Mouse (Mus musculus): ENCODE data around the gene Pcdh7. TPM values are rescaled to one million over a fixed set of nuclear protein-coding genes. Genes with fewer than 3 reads are reported as not detected.

Pcdh7 gene
- polyA plus RNA-seq, 1 experiment from 2014 or later = 28.9 TPM

- Histone ChIP-seq H3K27me3 (replicated peaks; ENCODE audit: control insufficient read depth, insufficient read depth, low read length) (no peaks in the 10 kb centered on the region), H3K36me3 (ENCODE audit: control insufficient read depth, insufficient read depth, low read length) (no peaks in the 10 kb centered on the region), H3K9ac (ENCODE audit: low read depth, low read length) (no peak overlapping the region), H3K27ac (ENCODE audit: low read depth, low read length) (no peak overlapping the region), H3K4me1 (ENCODE audit: control insufficient read depth, insufficient read depth, low read depth, low read length) (no peaks in the 10 kb centered on the region; the same call in 1 of the 2 replicates), H3K4me2 (ENCODE audit: low read length) (no peak overlapping the region), H3K4me3 (ENCODE audit: low read length) (no peak overlapping the region), H3K9me3 (ENCODE audit: control insufficient read depth, low read length) (no peaks in the 10 kb centered on the region)
- no peak for ATAC-seq
- 31% methylated on average over 6 of the region's 6 CpGs for WGBS
Measured at GRCm38 (mm10) chr5:57742924-57743323, 25.2 kb downstream of the Pcdh7 start.

GRCm38 (mm10) chr5:57743956-57744661, 26.3 kb downstream of the Pcdh7 start:
- Histone ChIP-seq H3K4me3 (ENCODE audit: low read length) (no peak overlapping the region), H3K4me1 (ENCODE audit: control insufficient read depth, insufficient read depth, low read depth, low read length) (no peaks in the 10 kb centered on the region; the same call in 1 of the 2 replicates), H3K4me2 (ENCODE audit: low read length) (no peak overlapping the region), H3K36me3 (ENCODE audit: control insufficient read depth, insufficient read depth, low read length) (no peaks in the 10 kb centered on the region), H3K9me3 (ENCODE audit: control insufficient read depth, low read length) (no peaks in the 10 kb centered on the region), H3K9ac (ENCODE audit: low read depth, low read length) (no peak overlapping the region), H3K27me3 (replicated peaks; ENCODE audit: control insufficient read depth, insufficient read depth, low read length) (no peaks in the 10 kb centered on the region), H3K27ac (ENCODE audit: low read depth, low read length) (no peak overlapping the region)
- ATAC-seq = no peak
- WGBS = 74% methylated on average over 2 of the region's 2 CpGs

GRCm38 (mm10) chr5:57745879-57746278, 28.1 kb downstream of the Pcdh7 start:
- ATAC-seq = no peak
- no peaks in the 10 kb centered on the region; the same call in 1 of the 2 replicates for H3K4me1 ChIP-seq (ENCODE audit: control insufficient read depth, insufficient read depth, low read depth, low read length)
- H3K27ac ChIP-seq (ENCODE audit: low read depth, low read length) = no peak overlapping the region
- 69% methylated on average over 1 of the region's 1 CpGs for WGBS
- no peaks in the 10 kb centered on the region for H3K9me3 ChIP-seq (ENCODE audit: control insufficient read depth, low read length)
- no peak overlapping the region for H3K4me3 ChIP-seq (ENCODE audit: low read length)
- no peak overlapping the region for H3K9ac ChIP-seq (ENCODE audit: low read depth, low read length)
- no peaks in the 10 kb centered on the region for H3K36me3 ChIP-seq (ENCODE audit: control insufficient read depth, insufficient read depth, low read length)
- no peak overlapping the region for H3K4me2 ChIP-seq (ENCODE audit: low read length)
- H3K27me3 ChIP-seq (replicated peaks; ENCODE audit: control insufficient read depth, insufficient read depth, low read length) = no peaks in the 10 kb centered on the region

- Histone ChIP-seq H3K4me3 (ENCODE audit: low read length) (no peak overlapping the region), H3K4me2 (ENCODE audit: low read length) (no peak overlapping the region), H3K4me1 (ENCODE audit: control insufficient read depth, insufficient read depth, low read depth, low read length) (no peaks in the 10 kb centered on the region), H3K9me3 (ENCODE audit: control insufficient read depth, low read length) (no peaks in the 10 kb centered on the region), H3K27ac (ENCODE audit: low read depth, low read length) (no peak overlapping the region), H3K9ac (ENCODE audit: low read depth, low read length) (no peak overlapping the region), H3K27me3 (replicated peaks; ENCODE audit: control insufficient read depth, insufficient read depth, low read length) (no peaks in the 10 kb centered on the region), H3K36me3 (ENCODE audit: control insufficient read depth, insufficient read depth, low read length) (no peaks in the 10 kb centered on the region)
- no peak for ATAC-seq
- 97% methylated on average over 1 of the region's 1 CpGs for WGBS
Measured at GRCm38 (mm10) chr5:57750320-57750719, 32.6 kb downstream of the Pcdh7 start.

GRCm38 (mm10) chr5:57755791-57756190, 38.0 kb downstream of the Pcdh7 start:
- H3K27ac ChIP-seq (ENCODE audit: low read depth, low read length) = no peak overlapping the region
- H3K4me3 ChIP-seq (ENCODE audit: low read length) = no peak overlapping the region
- no peak overlapping the region for H3K9ac ChIP-seq (ENCODE audit: low read depth, low read length)
- H3K4me1 ChIP-seq (ENCODE audit: control insufficient read depth, insufficient read depth, low read depth, low read length) = no peaks in the 10 kb centered on the region
- H3K9me3 ChIP-seq (ENCODE audit: control insufficient read depth, low read length) = no peaks in the 10 kb centered on the region
- 22% methylated on average over 1 of the region's 1 CpGs for WGBS
- no peak for ATAC-seq
- no peaks in the 10 kb centered on the region for H3K36me3 ChIP-seq (ENCODE audit: control insufficient read depth, insufficient read depth, low read length)
- no peak overlapping the region for H3K4me2 ChIP-seq (ENCODE audit: low read length)
- no peaks in the 10 kb centered on the region for H3K27me3 ChIP-seq (replicated peaks; ENCODE audit: control insufficient read depth, insufficient read depth, low read length)

- H3K36me3 ChIP-seq (ENCODE audit: control insufficient read depth, insufficient read depth, low read length) = no peaks in the 10 kb centered on the region
Measured at GRCm38 (mm10) chr5:57756726-57757424, 39.1 kb downstream of the Pcdh7 start.

GRCm38 (mm10) chr5:57757436-57757898, 39.7 kb downstream of the Pcdh7 start:
- no peak overlapping the region for H3K9ac ChIP-seq (ENCODE audit: low read depth, low read length)
- no peaks in the 10 kb centered on the region for H3K9me3 ChIP-seq (ENCODE audit: control insufficient read depth, low read length)

More at GRCm38 (mm10) chr5:57756726-57757424, 39.1 kb downstream of the Pcdh7 start:
- H3K4me3 ChIP-seq (ENCODE audit: low read length) = no peak overlapping the region
- no peak for ATAC-seq
- no peaks in the 10 kb centered on the region for H3K4me1 ChIP-seq (ENCODE audit: control insufficient read depth, insufficient read depth, low read depth, low read length)
- WGBS = 47% methylated on average over 4 of the region's 4 CpGs
- H3K9me3 ChIP-seq (ENCODE audit: control insufficient read depth, low read length) = no peaks in the 10 kb centered on the region
- no peak overlapping the region for H3K4me2 ChIP-seq (ENCODE audit: low read length)
- H3K27ac ChIP-seq (ENCODE audit: low read depth, low read length) = no peak overlapping the region
- H3K9ac ChIP-seq (ENCODE audit: low read depth, low read length) = no peak overlapping the region
- no peaks in the 10 kb centered on the region for H3K27me3 ChIP-seq (replicated peaks; ENCODE audit: control insufficient read depth, insufficient read depth, low read length)

GRCm38 (mm10) chr5:57758968-57759367, 41.2 kb downstream of the Pcdh7 start:
- no peak for ATAC-seq
- Histone ChIP-seq H3K4me3 (ENCODE audit: low read length) (no peak overlapping the region), H3K4me2 (ENCODE audit: low read length) (no peak overlapping the region), H3K9ac (ENCODE audit: low read depth, low read length) (no peak overlapping the region), H3K36me3 (ENCODE audit: control insufficient read depth, insufficient read depth, low read length) (no peaks in the 10 kb centered on the region), H3K4me1 (ENCODE audit: control insufficient read depth, insufficient read depth, low read depth, low read length) (no peaks in the 10 kb centered on the region), H3K27me3 (replicated peaks; ENCODE audit: control insufficient read depth, insufficient read depth, low read length) (no peaks in the 10 kb centered on the region), H3K9me3 (ENCODE audit: control insufficient read depth, low read length) (no peaks in the 10 kb centered on the region), H3K27ac (ENCODE audit: low read depth, low read length) (no peak overlapping the region)

More at GRCm38 (mm10) chr5:57757436-57757898, 39.7 kb downstream of the Pcdh7 start:
- H3K27ac ChIP-seq (ENCODE audit: low read depth, low read length) = no peak overlapping the region
- no peaks in the 10 kb centered on the region for H3K4me1 ChIP-seq (ENCODE audit: control insufficient read depth, insufficient read depth, low read depth, low read length)
- no peaks in the 10 kb centered on the region for H3K27me3 ChIP-seq (replicated peaks; ENCODE audit: control insufficient read depth, insufficient read depth, low read length)
- 33% methylated on average over 4 of the region's 4 CpGs for WGBS
- no peak for ATAC-seq
- no peak overlapping the region for H3K4me3 ChIP-seq (ENCODE audit: low read length)
- no peaks in the 10 kb centered on the region for H3K36me3 ChIP-seq (ENCODE audit: control insufficient read depth, insufficient read depth, low read length)
- no peak overlapping the region for H3K4me2 ChIP-seq (ENCODE audit: low read length)
